Mouse (Mus musculus) liver, postnatal 0 days (tissue): ENCODE data around the gene Lrmda. TPM values are rescaled to one million over a fixed set of nuclear protein-coding genes. Genes with fewer than 3 reads are reported as not detected.

Experiments
- ATAC-seq: fragments of 200-750 bp; cut with Nextera tagmentation; 2 replicates; pipeline ENCODE4 v1.8.0; 2017; ENCODE audit warnings: mild to moderate bottlenecking, moderate library complexity
- DNase-seq: peaks from one replicate; pipeline ENCODE4 v3.0.0-alpha.2; 2016
- H3K27ac ChIP-seq: fragments of 300-500 bp; sonication (generic); 2 replicates; pipeline ENCODE4 v1.5.1; 2014; ENCODE audit warnings: antibody characterized with exemption, moderate library complexity, mild to moderate bottlenecking, low read depth
- H3K27me3 ChIP-seq: fragments of 300-500 bp; sonication (generic); 2 replicates; pipeline ENCODE4 v1.6.1; 2014; ENCODE audit warnings: low read length, control low read depth, mixed read lengths; ENCODE audit not compliant: insufficient read depth
- H3K36me3 ChIP-seq: fragments of 300-500 bp; sonication (generic); replicated peaks from 2 replicates; pipeline ENCODE4 v1.6.1; 2014; ENCODE audit warnings: mild to moderate bottlenecking, control low read depth, low read length, moderate library complexity, mixed read lengths; ENCODE audit not compliant: insufficient read depth
- H3K4me1 ChIP-seq: fragments of 300-500 bp; sonication (generic); 2 replicates; pipeline ENCODE4 v1.6.1; 2014; ENCODE audit warnings: antibody characterized with exemption, mild to moderate bottlenecking, control low read depth; ENCODE audit not compliant: insufficient read depth
- H3K4me2 ChIP-seq: fragments of 300-500 bp; sonication (generic); 2 replicates; pipeline ENCODE4 v1.6.1; 2014; ENCODE audit warnings: low read depth, mild to moderate bottlenecking, low read length, moderate library complexity, mixed read lengths
- H3K4me3 ChIP-seq: fragments of 300-500 bp; sonication (generic); 2 replicates; pipeline ENCODE4 v1.5.1; 2014; ENCODE audit warnings: low read depth, low read length
- H3K9ac ChIP-seq: fragments of 300-500 bp; sonication (generic); replicated peaks from 2 replicates; pipeline ENCODE4 v1.6.1; 2014; ENCODE audit warnings: mild to moderate bottlenecking, moderate library complexity
- H3K9me3 ChIP-seq: fragments of 300-500 bp; sonication (generic); 2 replicates; pipeline ENCODE4 v1.6.1; 2016; ENCODE audit warnings: mild to moderate bottlenecking, control low read depth, low read length, mixed read lengths
- CTCF ChIP-seq: sonication (generic); IDR thresholded peaks from 2 replicates; pipeline ENCODE4 v1.5.1; 2016; ENCODE audit warnings: antibody characterized with exemption, low read depth
- EP300 ChIP-seq: IDR thresholded peaks from 2 replicates; pipeline ENCODE4 v1.6.1; 2016; ENCODE audit warnings: antibody characterized with exemption, low read depth, mild to moderate bottlenecking
- WGBS: fragments of 180-500 bp; shearing (Covaris S2); extraction: QIAGEN DNeasy Blood & Tissue Kit; methylation state at CpG from one replicate; pipeline ENCODE4 v1.1.7; 2014; ENCODE audit not compliant: insufficient replicate concordance; 5-methylcytosine and 5-hydroxymethylcytosine counted together
- polyA plus RNA-seq: library from polyadenylated mRNA; unstranded; fragments of >200 nt; fragmentation: Nextera tagmentation; extraction: Ambion mirVana; gene quantifications from 2 replicates; pipeline ENCODE4 v1.2.1, GENCODE M21; 2015

The Lrmda gene
- polyA plus RNA-seq, 1 experiment from 2014 or later: 0.28 TPM

GRCm38 (mm10) chr14:22712388-22712787, 692.9 kb downstream of the Lrmda start:
- H3K36me3 ChIP-seq: no peaks in the 10 kb centered on the region
- no peaks in the 10 kb centered on the region for H3K9me3 ChIP-seq
- no peak overlapping the region for H3K4me3 ChIP-seq
- no peaks in the 10 kb centered on the region for H3K27me3 ChIP-seq
- H3K9ac ChIP-seq: no peak overlapping the region
- DNase-seq (no peak), ATAC-seq (no peak)
- H3K27ac ChIP-seq: no peak overlapping the region
- H3K4me1 ChIP-seq: no peaks in the 10 kb centered on the region
- no peak overlapping the region for H3K4me2 ChIP-seq
- TF ChIP-seq EP300 (no peak), CTCF (no peak)

GRCm38 (mm10) chr14:22715581-22716378, 696.3 kb downstream of the Lrmda start:
- 47% methylated on average over 6 of the region's 6 CpGs for WGBS
- ATAC-seq: no peak
- no peak overlapping the region for H3K4me3 ChIP-seq
- no peak overlapping the region for H3K9ac ChIP-seq
- H3K27me3 ChIP-seq: no peaks in the 10 kb centered on the region
- no peak for DNase-seq
- no peaks in the 10 kb centered on the region for H3K36me3 ChIP-seq
- H3K4me1 ChIP-seq: no peaks in the 10 kb centered on the region
- H3K9me3 ChIP-seq: no peaks in the 10 kb centered on the region
- TF ChIP-seq CTCF: no peak
- TF ChIP-seq EP300: no peak
- no peak overlapping the region for H3K4me2 ChIP-seq
- H3K27ac ChIP-seq: no peak overlapping the region

- no peak for DNase-seq
- no peaks in the 10 kb centered on the region for H3K4me1 ChIP-seq
- H3K9me3 ChIP-seq: no peaks in the 10 kb centered on the region
- H3K27ac ChIP-seq: no peak overlapping the region
- 63% methylated on average over 1 of the region's 1 CpGs for whole genome bisulfite sequencing
- TF ChIP-seq EP300 (no peak), CTCF (no peak)
- H3K27me3 ChIP-seq: no peaks in the 10 kb centered on the region
- no peak overlapping the region for H3K4me2 ChIP-seq
- ATAC-seq: no peak
- no peaks in the 10 kb centered on the region for H3K36me3 ChIP-seq
- no peak overlapping the region for H3K4me3 ChIP-seq
- no peak overlapping the region for H3K9ac ChIP-seq
Observed at GRCm38 (mm10) chr14:22719968-22720367, 700.5 kb downstream of the Lrmda start.

GRCm38 (mm10) chr14:22721845-22722244, 702.3 kb downstream of the Lrmda start:
- no peak overlapping the region for H3K27ac ChIP-seq
- DNase-seq (no peak), ATAC-seq (no peak)
- H3K9me3 ChIP-seq: no peaks in the 10 kb centered on the region
- H3K9ac ChIP-seq: no peak overlapping the region
- H3K27me3 ChIP-seq: no peaks in the 10 kb centered on the region
- H3K36me3 ChIP-seq: no peaks in the 10 kb centered on the region
- no peak overlapping the region for H3K4me2 ChIP-seq
- TF ChIP-seq EP300 (no peak), CTCF (no peak)
- WGBS: 67% methylated on average over 5 of the region's 5 CpGs
- no peak overlapping the region for H3K4me3 ChIP-seq
- H3K4me1 ChIP-seq: no peaks in the 10 kb centered on the region

- H3K9ac ChIP-seq: no peak overlapping the region
- TF ChIP-seq CTCF (no peak), EP300 (no peak)
- DNase-seq: no peak
- 63% methylated on average over 2 of the region's 2 CpGs for WGBS
- H3K36me3 ChIP-seq: no peaks in the 10 kb centered on the region
- no peak for ATAC-seq
- no peaks in the 10 kb centered on the region for H3K4me1 ChIP-seq
- H3K27ac ChIP-seq: no peak overlapping the region
- H3K27me3 ChIP-seq: no peaks in the 10 kb centered on the region
- no peak overlapping the region for H3K4me3 ChIP-seq
- no peak overlapping the region for H3K4me2 ChIP-seq
- H3K9me3 ChIP-seq: no peaks in the 10 kb centered on the region
Observed at GRCm38 (mm10) chr14:22727548-22727947, 708.0 kb downstream of the Lrmda start.

- no peaks in the 10 kb centered on the region for H3K9me3 ChIP-seq
- no peak overlapping the region for H3K4me3 ChIP-seq
- H3K4me2 ChIP-seq: no peak overlapping the region
- H3K9ac ChIP-seq: no peak overlapping the region
- WGBS: 83% methylated on average over 8 of the region's 8 CpGs
- ATAC-seq (no peak), DNase-seq (no peak)
- TF ChIP-seq CTCF (no peak), EP300 (no peak)
- H3K4me1 ChIP-seq: no peaks in the 10 kb centered on the region
- H3K36me3 ChIP-seq: no peaks in the 10 kb centered on the region
- no peaks in the 10 kb centered on the region for H3K27me3 ChIP-seq
- H3K27ac ChIP-seq: no peak overlapping the region
Observed at GRCm38 (mm10) chr14:22728611-22729223, 709.2 kb downstream of the Lrmda start.
